Mouse (Mus musculus): ENCODE measurements around the gene Gm10638. TPM values are rescaled to one million over a fixed set of nuclear protein-coding genes. Genes with fewer than 3 reads are reported as not detected.

Gm10638 gene
- polyA plus RNA-seq, 1 experiment: 2.2 TPM

- no peak overlapping the region for H3K27ac ChIP-seq (ENCODE audit: insufficient read depth, low read length)
- no peak for TF ChIP-seq POLR2A (IDR thresholded peaks at IDR 0.05; ENCODE audit: extremely low read depth, insufficient read depth, low read length)
- TF ChIP-seq CTCF (IDR thresholded peaks at IDR 0.05; ENCODE audit: extremely low read depth, insufficient read depth, low read length): no peak
- H3K4me3 ChIP-seq (ENCODE audit: insufficient read depth, low read length): no peak overlapping the region
- H3K4me1 ChIP-seq (ENCODE audit: control insufficient read depth, insufficient read depth, low read length): peaks cover 4% of the 10 kb centered on the region
Observed at GRCm38 (mm10) chr8:86769945-86770715, 24.6 kb downstream of the Gm10638 start.

- no peaks in the 10 kb centered on the region for H3K4me1 ChIP-seq (ENCODE audit: control insufficient read depth, insufficient read depth, low read length)
- H3K4me3 ChIP-seq (ENCODE audit: insufficient read depth, low read length): no peak overlapping the region
- no peak overlapping the region for H3K27ac ChIP-seq (ENCODE audit: insufficient read depth, low read length)
- TF ChIP-seq CTCF (IDR thresholded peaks at IDR 0.05; ENCODE audit: extremely low read depth, insufficient read depth, low read length) (no peak), POLR2A (IDR thresholded peaks at IDR 0.05; ENCODE audit: extremely low read depth, insufficient read depth, low read length) (no peak)
Observed at GRCm38 (mm10) chr8:86779207-86779606, 33.7 kb downstream of the Gm10638 start.

- no peaks in the 10 kb centered on the region for H3K4me1 ChIP-seq (ENCODE audit: control insufficient read depth, insufficient read depth, low read length)
- TF ChIP-seq CTCF (IDR thresholded peaks at IDR 0.05; ENCODE audit: extremely low read depth, insufficient read depth, low read length): no peak
- no peak for TF ChIP-seq POLR2A (IDR thresholded peaks at IDR 0.05; ENCODE audit: extremely low read depth, insufficient read depth, low read length)
- H3K27ac ChIP-seq (ENCODE audit: insufficient read depth, low read length): no peak overlapping the region
- H3K4me3 ChIP-seq (ENCODE audit: insufficient read depth, low read length): no peak overlapping the region
Observed at GRCm38 (mm10) chr8:86781094-86781493, 35.6 kb downstream of the Gm10638 start.

- H3K4me3 ChIP-seq (ENCODE audit: insufficient read depth, low read length): no peak overlapping the region
- no peak overlapping the region for H3K27ac ChIP-seq (ENCODE audit: insufficient read depth, low read length)
- TF ChIP-seq POLR2A (IDR thresholded peaks at IDR 0.05; ENCODE audit: extremely low read depth, insufficient read depth, low read length) (no peak), CTCF (IDR thresholded peaks at IDR 0.05; ENCODE audit: extremely low read depth, insufficient read depth, low read length) (no peak)
- no peaks in the 10 kb centered on the region for H3K4me1 ChIP-seq (ENCODE audit: control insufficient read depth, insufficient read depth, low read length)
Observed at GRCm38 (mm10) chr8:86786498-86786897, 41.0 kb downstream of the Gm10638 start.

GRCm38 (mm10) chr8:86787891-86788420 is 42.5 kb downstream of the Gm10638 start:
- no peak overlapping the region for H3K27ac ChIP-seq (ENCODE audit: insufficient read depth, low read length)
- no peak for TF ChIP-seq CTCF (IDR thresholded peaks at IDR 0.05; ENCODE audit: extremely low read depth, insufficient read depth, low read length)
- TF ChIP-seq POLR2A (IDR thresholded peaks at IDR 0.05; ENCODE audit: extremely low read depth, insufficient read depth, low read length): no peak
- H3K4me1 ChIP-seq (ENCODE audit: control insufficient read depth, insufficient read depth, low read length): no peaks in the 10 kb centered on the region
- H3K4me3 ChIP-seq (ENCODE audit: insufficient read depth, low read length): no peak overlapping the region

- no peak for TF ChIP-seq POLR2A (IDR thresholded peaks at IDR 0.05; ENCODE audit: extremely low read depth, insufficient read depth, low read length)
- TF ChIP-seq CTCF (IDR thresholded peaks at IDR 0.05; ENCODE audit: extremely low read depth, insufficient read depth, low read length): no peak
- Histone ChIP-seq H3K4me3 (ENCODE audit: insufficient read depth, low read length) (no peak overlapping the region), H3K4me1 (ENCODE audit: control insufficient read depth, insufficient read depth, low read length) (no peaks in the 10 kb centered on the region), H3K27ac (ENCODE audit: insufficient read depth, low read length) (no peak overlapping the region)
Observed at GRCm38 (mm10) chr8:86789576-86789975, 44.1 kb downstream of the Gm10638 start.

GRCm38 (mm10) chr8:86791542-86791941 is 46.0 kb downstream of the Gm10638 start:
- H3K4me1 ChIP-seq (ENCODE audit: control insufficient read depth, insufficient read depth, low read length): no peaks in the 10 kb centered on the region
- TF ChIP-seq CTCF (IDR thresholded peaks at IDR 0.05; ENCODE audit: extremely low read depth, insufficient read depth, low read length) (no peak), POLR2A (IDR thresholded peaks at IDR 0.05; ENCODE audit: extremely low read depth, insufficient read depth, low read length) (no peak)
- no peak overlapping the region for H3K27ac ChIP-seq (ENCODE audit: insufficient read depth, low read length)
- H3K4me3 ChIP-seq (ENCODE audit: insufficient read depth, low read length): no peak overlapping the region

GRCm38 (mm10) chr8:86794716-86795115 is 49.2 kb downstream of the Gm10638 start:
- TF ChIP-seq POLR2A (IDR thresholded peaks at IDR 0.05; ENCODE audit: extremely low read depth, insufficient read depth, low read length) (no peak), CTCF (IDR thresholded peaks at IDR 0.05; ENCODE audit: extremely low read depth, insufficient read depth, low read length) (no peak)
- Histone ChIP-seq H3K27ac (ENCODE audit: insufficient read depth, low read length) (no peak overlapping the region), H3K4me3 (ENCODE audit: insufficient read depth, low read length) (no peak overlapping the region), H3K4me1 (ENCODE audit: control insufficient read depth, insufficient read depth, low read length) (no peaks in the 10 kb centered on the region)

Other genes starting within 250 kb of the Gm10638 start
- 0.38 and 0.65 TPM in 2 replicates for gene Abcc12, start 165.0 kb upstream of the Gm10638 start, polyA plus RNA-seq (2012; rRNA removed)
- gene Lonp2, start 121.7 kb upstream of the Gm10638 start, polyA plus RNA-seq (2012; rRNA removed): 51.6 and 53.1 TPM in 2 replicates
- 31.0 and 32.1 TPM in 2 replicates for gene Siah1a, start 235 bp downstream of the Gm10638 start, polyA plus RNA-seq (2012; rRNA removed)
- gene N4bp1, start 139.6 kb downstream of the Gm10638 start, polyA plus RNA-seq (2012; rRNA removed): 15.8 and 16.7 TPM in 2 replicates